Mouse (Mus musculus) embryo, embryonic 11 days (tissue): ENCODE measurements at regions not wholly inside any gene's neighbourhood (a gene's known extent, or its start where the extent isn't known, plus 50 kb on each side); places are given as distances from the start of the nearest gene placed in this dataset.

ENCODE experiments used
- DNase-seq: peaks from one replicate; pipeline ENCODE4 v3.0.0-alpha.2; 2015

DNA sequence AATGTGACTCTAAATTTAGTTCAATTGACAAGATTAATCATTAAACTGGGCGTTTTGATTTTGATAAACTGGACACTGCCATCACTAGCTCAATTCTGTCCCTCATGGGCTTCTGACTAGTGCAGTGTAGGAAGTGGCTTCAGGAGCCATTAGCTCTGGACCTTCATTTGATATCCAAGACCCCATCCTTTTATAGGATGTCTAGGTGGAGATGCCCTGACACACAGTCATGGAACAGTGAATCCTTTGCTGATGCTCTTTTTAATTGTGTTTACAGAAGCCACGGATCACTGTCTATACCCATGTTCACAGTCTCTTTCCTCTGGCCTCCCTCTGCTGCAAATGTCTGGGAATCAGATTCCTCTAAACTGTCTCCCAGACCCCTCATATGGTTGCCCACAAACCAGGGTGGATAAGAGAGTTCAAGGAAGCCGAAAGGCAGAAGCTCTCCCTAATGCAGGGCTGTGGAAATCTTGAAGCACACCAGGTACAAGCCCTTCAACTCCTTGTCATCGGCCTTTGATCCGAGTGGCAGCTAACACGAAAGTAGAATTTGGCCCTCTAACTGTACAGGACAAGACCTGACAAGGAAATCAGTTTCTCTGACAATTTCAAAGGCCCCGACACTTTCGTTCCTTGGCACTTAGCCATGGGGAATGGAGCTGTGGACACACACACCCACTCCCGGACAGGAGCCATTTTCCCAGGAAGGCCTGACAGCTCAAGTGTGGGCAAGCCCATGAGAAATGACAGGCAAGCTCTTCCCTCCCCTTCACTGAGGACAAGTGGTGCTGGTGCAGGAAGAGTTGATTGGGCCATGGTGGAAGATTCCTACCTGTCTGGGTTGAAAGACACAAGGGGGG lies 135.2 kb upstream of the Parp11 start:
- DNase-seq: no peak

DNA sequence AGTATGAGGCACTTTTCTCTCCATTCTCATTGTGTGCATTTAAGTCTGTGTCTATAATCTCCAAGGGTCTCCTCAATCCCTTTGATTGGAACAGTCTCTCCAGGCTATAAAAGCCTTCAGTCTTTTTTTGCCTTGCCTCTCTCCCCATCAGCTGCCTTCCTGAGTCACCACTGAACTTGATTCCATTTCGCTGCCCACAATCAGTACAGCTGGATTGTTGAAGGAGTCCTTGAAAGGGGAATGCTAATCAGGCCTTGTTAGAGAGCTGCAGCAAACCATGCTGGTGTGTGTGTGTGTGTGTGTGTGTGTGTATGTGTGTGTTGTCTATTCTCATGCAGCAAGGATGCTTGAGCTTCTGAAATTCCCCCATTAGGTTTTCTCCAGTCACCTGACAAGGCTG lies 129.3 kb upstream of the Parp11 start:
- no peak for DNase-seq

DNA sequence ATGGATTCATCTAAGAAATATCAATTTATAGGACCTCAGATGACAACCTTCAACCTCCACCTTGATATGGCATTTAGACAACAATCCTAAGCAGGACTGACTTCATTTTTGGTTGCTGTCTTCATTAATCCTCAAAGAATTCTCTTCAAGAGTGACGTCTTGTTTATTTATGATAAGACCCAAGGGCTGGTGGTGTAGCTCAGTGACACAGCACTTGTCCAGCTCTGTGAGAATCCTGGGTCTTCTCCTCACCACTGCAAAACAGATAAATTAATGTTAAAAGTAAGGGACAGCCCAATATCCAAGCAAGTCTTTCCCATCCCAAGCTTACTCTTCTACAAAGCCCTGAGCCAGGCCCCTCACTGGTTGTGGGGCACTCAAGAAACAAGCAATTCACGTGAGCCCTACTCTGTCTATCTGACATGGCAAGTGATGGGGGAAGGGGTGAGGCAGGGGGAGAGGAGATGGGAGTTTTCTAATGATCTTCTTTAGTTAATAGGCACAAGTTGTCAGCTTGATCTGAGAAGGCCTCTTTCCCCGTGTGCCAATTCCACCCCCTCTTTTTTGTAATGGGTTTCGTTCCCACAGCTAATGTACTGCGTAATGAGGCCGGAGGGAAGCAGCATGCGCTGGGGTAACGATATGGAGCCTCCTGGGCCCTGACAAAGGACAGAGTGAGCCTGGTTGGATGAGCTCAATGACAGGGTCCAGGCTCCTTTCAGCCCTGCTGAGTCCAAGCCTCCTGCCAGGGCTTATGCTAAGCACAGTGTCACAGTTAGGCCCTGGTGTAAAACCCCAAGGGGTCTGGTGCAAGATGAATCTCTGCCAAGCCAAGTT lies 127.7 kb upstream of the Parp11 start:
- DNase-seq: no peak

DNA sequence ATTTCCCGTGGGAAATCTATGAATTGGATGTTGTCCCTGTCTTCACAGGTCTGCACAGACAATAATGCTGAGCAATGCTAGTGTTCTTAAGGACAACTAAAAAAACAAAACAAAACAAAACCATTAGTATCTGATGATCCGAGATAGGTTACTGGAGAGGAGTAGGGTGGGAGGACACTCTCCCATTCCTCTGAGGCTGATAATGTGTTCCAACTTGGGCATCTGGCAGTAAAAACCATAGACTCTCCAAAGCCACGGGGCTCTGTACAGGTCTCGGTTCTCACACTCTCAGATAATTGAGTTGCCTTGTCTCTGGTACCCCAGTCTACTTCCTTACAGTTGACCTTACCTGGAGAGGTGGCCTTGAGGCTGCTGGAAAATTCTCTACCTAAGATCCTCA lies 126.0 kb upstream of the Parp11 start:
- no peak for DNase-seq

DNA sequence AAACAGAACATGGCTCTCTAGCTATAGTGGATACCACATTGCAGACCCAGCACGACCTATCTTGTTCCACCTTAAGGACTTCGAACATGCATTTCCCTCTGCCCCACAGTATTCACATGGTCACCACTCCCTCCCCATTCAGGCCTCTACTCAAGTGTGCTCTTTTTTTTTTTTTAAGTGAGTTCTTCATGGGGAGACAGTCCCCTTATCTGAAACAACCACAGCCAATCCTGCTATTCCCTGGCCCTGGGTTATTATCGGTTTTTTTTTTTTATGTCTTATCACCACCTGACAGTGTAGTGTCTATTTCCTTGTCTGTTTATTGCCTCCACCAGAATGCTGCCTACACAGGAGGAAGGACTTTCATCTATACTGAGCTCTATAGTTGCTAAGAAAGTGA lies 125.6 kb upstream of the Parp11 start:
- DNase-seq: no peak

DNA sequence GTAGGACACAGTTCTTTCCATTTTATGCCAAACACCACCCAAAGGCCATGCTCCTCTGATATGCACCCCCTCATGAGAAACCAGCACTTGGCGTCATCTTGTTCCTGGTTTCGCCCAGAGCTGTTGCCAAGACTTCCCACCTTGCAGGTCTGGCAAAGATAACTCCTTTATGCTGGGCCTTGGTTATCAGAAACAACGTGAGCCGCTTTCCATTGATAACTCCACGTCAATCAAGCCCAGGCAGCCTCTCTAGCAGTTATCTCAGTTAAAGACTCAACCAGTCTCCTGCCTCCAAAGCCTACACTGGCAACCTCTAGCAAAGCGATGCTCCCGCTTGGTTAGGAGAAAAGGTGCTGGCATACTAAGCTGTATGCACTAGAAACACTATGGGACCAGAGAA lies 124.2 kb upstream of the Parp11 start:
- no peak for DNase-seq

DNA sequence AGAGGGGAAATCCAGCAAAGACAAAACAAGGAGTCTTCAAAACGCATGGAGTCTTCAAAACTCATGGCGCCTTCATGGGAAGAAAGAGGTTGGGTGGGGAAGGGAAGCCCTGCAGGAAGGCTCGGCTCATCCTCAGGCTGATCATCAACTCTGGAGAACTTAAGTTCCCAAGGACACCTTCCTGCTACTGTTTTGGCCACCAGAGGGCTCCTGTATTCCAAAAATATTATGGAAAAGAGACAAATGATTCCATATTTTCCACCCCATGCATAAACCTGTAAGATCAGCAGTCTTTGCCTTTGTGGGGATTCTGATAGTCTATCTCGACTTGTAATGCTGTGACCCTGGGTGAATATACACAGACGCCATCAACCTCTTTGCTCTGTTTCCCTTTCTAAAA lies 121.7 kb upstream of the Parp11 start:
- peak; percentile 81 for DNase-seq

DNA sequence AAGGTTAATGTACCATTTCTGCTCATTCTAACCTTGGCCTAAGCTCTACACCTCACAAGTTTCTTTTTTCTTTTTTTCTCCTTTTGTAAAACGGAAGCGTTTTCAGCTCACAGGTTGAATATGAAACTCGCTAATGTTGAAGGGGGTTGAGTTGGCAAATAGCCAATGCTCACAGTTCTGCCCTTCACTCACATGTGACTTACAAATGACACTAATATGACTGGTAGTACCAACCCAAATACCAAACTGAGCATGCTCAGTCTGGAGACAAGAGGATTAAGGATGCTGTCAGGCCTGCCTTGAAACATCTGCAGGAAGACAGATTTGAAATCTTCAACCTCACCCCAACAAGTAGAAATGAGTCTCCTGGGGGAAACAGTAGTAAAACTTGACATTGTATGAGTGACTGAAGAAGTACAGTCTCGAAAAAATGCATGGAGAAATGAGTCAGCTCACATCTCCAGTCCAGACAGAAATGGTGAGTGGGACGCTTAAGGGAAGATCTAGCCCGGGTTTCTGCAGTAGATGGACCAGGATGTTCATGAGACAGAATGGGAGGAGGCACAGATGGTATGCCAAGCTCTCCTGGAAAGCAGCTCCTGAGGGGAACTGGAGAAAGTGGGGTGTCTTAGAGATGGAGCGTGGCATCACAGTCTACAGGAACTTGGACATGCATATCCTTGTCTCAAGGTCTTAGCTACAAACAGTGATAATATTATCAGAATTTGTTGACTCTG lies 120.9 kb upstream of the Parp11 start:
- no peak for DNase-seq

DNA sequence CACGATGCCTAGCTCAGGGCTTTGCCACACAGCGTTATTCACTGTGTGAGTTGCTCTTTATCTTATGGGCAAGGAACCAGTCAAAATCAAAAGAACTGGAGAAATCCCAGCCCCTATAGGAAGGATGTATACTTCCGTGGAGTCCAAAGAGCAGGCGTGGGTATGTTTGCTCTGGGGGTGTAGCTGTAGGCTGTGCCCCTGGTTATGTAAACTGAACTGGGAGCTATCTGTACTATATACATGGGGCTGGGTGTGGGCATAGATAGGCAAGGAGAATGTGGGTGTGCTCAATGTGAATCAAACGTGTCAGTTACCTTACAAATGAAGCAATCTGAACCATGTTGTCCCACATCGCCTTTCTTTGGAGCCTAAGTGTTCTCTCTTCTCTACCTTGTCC lies 120.3 kb upstream of the Parp11 start:
- DNase-seq: no peak

DNA sequence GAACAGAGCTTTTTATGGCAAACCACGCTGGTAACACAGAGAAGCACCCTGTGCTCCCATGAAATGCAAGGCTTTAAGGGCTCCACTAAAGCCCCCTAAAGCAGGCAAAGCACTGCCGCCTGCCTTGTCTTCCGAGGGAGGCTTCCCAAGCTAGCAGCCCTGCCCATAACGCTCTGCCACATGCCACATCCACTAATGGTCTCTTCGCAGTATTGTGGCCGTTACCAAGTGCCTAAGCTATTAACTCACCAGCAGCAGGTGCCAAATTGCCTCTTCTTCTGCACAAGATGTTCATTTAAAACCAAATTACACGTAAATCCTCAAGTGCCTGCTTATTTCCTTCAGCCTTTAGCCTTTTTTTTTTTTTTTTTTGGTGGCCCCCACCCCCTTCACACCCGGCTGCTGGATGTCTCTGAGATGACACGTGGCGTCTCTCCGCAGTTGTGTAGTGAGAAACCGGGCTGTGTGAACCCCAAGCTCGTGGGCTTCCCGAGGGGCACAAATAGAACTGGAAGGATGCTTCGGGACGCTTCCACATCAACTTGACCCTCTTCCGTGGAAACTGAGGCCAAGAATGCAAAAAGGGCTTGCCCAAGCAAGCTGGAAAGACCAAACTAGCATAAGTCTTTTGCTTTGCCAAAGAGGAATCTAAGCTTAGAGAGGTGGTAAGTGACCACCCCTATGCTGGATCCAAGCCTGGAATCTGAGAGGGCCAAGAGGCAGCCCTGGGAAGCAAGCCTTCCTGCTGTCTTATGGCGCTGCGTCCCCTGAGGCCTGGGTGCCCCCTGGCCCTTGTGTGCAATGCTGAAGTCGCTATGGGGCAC lies 117.2 kb upstream of the Parp11 start:
- DNase-seq: peak; percentile 63

DNA sequence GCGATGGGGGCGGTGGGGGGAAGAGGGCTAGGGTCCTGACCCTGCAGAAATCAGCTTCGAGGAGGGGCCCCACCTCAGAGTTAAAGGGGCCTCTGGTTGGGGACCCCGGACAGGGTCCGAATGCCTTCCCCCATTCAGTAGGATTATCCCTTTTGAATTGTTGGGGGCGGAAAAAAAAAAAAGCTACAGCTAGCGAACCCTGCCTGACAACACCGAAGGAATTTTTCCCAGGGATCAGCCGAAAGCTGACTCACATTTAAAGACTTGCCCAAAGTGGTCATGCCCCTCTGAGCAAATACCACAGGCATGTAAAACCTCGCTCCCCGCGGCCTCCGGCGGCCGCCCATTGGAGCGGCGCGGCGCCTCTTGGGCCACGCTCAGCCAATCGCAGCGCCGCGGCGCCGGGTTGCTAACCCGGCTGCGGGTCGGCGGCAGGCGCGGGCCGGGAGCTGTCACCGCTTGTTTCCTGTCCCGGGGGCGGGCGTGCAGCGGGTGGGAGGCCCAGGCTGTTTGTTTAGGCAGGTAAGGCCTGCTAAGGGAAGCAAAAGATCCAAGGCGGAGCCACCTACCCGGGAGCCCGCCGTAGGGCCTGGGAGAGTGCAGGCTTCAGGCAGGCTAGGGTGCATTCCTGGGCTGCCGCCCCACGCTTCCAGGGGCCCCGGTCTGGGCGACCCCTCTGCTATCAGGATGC lies 116.5 kb upstream of the Parp11 start:
- peak; percentile 97 for DNase-seq

DNA sequence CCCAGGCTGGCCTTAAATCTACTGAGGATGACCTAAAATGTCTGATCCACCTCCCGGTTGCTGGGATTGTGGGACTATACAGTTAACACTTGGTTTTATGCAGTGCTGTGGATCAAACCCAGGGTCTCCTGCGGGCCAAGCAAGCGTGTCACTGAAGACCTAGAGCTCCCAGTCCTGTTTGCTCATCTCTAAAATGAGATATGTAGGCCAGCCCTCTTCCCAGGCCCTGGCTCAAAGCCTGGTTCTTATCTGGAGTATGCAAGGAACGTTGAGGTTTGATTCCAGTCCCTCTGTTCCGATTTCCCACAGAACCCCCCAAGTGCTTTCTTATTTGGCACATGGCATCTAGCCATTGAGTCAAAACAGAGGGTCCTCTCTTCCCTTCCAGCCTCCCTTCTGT lies 115.5 kb upstream of the Parp11 start:
- DNase-seq: no peak

DNA sequence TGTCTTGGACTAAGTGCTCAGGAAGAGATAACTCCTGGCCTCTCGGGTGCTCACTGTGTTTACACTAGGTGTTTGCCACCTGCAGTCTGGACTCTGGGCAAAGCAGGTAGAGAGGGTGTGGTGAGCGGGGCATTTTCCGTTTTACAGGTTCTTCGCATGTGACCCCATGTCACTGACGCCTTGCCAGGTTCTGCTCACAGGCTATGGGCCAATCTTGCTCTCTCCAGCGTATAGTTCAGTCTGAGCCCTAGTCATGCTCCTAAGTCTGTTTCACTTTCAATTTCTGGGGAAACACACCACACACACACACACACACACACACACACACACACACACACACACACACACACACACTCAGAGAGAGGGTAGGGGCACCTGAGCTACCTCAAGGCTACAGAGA lies 112.4 kb upstream of the Parp11 start:
- no peak for DNase-seq

DNA sequence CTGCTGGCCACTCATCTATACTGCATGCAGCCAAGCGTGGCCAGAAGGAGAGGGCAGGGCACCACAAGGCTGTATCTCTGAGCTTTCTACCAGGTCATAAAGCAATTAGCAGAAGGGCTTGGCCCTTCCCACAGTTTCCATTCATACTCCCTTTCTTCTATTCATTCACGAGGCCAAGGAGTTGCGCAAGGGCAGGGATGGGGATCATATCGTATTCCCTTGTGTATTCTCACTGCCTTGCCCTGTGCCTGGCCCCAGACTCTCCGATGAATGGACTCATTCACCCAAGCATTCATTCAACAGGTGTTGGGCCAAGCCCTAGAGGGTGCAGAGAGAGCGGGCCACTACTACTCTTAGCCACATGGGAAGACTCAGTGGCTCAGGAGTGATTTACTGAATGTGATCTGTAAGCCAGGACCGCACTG lies 111.2 kb upstream of the Parp11 start:
- peak; percentile 45 for DNase-seq

DNA sequence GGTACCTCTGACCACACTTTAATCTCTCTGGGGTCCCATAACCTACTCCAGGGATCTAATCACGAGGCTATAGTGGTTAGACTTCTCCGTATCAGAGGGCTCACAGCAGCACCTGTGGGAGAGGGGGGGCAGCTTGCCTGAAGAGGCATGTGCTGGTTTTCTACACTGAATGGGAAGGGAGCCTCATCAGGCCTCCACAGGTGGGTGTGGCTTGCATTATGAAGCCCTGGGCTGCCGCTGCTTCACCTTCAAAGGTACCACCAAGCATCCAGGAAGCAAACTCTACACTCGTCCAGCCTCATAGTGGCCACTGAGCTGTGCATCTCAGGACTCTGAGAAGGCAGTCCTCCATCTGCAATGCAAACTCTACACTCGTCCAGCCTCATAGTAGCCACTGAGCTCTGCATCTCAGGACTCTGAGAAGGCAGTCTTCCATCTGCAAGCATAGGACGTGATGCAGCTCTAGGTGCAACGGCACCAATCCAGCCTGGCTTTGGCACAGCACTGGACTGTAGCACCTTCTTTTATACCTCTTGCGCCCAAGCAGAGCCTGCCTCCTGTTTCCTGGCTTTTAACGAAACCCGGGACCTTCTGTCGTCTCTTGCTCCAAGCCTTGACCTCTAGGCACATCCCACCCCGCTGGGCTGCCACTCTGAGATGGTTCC lies 110.5 kb upstream of the Parp11 start:
- peak; percentile 33 for DNase-seq

DNA sequence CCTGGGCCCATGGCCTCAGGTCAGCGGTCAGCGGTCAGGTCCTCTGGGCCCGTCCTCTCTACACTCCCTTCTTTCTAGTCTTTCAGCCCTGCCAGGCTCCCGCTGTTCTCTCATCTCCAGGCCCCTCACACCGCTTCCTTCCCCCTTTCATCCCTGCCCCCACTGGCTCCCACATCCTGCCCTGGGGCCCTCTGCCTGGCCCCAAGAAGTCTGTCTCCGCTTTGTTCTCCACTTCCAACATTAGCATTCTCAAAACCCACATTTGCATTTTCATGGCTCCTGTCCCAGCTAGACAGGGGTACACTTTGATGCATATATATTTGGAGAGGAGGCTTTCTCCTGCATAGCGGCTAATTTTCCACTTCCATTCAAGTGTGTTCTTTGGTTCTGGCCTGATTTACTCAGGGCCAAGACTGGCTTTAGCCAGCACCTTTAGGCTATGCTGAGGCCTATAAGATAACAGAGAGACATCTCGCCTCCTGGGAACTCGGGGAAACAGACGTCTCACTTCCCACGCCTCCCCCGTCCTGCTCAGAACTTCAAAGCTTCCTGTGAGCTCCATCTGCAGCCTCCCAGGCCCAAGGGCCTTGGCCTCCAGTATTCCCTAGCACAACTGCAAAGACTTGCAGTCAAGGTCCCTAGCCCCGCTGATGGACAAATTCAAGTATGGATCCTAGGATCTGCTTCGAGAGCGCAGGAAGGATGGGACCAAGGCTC lies 109.8 kb upstream of the Parp11 start:
- DNase-seq: peak; percentile 77

DNA sequence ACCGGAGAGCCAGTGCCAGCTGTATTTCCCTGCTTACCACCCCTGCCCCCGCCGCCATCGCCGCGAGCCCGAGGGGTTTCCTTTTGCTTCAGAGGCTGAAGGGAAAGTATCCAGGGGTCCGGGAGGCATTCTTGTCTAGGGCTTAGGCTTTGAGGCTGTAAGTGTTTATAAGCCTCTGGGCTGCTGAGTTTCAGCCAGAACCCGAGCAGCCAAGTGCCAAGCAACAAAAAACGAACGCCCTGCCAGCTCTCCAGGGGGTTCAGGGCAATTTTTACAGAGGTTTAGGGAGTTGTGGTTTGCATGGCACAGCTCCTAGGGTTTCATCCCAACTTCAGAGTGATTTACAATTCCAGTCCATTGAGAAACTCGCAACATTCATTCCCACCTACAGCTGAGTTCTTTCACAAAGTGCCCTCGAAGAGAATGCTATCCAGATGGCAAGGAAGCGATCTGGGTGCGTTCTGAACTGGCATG lies 109.2 kb upstream of the Parp11 start:
- no peak for DNase-seq

DNA sequence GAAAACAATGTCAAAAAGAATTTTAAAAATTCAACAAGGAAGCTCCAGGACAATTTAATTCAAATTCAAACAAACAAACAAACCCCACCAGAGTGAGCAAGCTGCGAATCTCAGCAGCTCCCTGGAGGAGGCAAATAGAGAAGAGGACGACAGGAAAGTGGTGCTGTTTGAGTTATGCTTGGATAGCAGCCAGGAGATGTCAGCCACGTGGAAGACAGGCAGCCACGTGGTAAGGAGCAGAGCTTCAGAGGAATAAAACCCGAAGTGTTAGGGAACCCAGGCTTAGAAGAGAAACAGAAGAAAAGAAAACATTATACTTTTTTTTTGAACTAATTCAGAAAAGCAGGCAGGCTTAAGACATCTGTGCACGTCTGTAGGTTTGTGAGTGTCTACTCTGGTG lies 108.2 kb upstream of the Parp11 start:
- peak; percentile 34 for DNase-seq

DNA sequence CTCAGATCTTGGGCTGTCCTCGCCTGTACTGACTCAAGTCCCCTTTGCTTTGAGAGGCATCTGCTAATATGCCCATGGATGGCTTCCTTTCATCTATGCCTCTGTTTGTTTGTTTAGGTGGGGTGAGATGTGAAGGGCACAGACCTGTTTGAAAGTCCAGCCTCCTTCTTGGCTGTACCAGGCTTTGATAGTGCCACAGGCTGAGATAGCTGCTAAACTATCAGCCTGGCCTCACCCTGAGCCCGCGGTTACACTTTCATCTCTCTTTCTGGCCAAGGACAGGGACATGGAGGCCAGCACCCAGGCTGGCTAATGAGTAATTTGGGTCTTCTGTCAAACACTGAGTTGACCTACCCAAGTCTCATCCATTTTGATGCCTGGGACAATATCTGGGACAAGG lies 105.0 kb upstream of the Parp11 start:
- DNase-seq: no peak

DNA sequence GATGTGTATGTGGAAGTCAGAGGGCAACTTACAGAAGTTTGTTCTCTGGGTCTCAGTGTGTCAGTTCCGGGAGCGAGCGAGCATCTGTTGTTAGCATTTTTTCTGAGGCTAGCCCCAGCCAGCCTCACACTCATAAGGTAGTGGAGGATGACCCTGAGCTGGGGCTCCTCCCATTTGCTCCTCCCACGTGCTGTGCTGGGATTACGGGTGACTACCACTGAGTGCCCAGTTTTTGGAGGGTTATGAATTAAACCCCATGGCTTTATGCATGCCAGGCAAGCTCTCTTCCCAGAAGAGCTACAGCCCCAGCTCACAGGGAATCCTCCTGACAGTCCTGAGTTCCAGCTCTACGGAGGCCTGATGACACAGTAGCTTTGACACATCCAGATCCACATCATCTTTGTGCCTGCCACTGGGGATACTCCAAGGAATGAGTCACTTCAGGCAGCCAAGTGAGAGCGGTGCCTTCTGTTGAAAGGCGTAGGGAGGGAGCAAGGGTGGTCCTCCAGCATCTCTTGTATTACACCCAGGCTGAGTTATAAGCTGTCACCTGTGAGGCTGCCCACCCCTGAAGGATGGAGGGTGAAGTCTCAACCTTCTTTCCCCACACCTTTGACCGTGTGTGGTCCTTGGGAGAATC lies 97.8 kb upstream of the Parp11 start:
- no peak for DNase-seq
